Mouse (Mus musculus) cortical plate, adult 2 months (tissue): ENCODE results near the gene Pycr2.
"Not testable (repeated sequence)": the region's sequence is repeated elsewhere in the genome, so short reads cannot be mapped to it uniquely, and the experiment has no call there.

Source experiments
- CTCF ChIP-seq: fragments of 200-500 bp; IDR thresholded peaks from 2 replicates; pipeline ENCODE4 v1.5.1; 2011; ENCODE audit warnings: mild to moderate bottlenecking, control low read depth, low read length; ENCODE audit not compliant: insufficient read depth; ENCODE audit errors: extremely low read depth
- POLR2A ChIP-seq: fragments of 200-500 bp; IDR thresholded peaks from 2 replicates; pipeline ENCODE4 v1.6.1; 2011; ENCODE audit warnings: mild to moderate bottlenecking, low read length, control low read depth; ENCODE audit not compliant: insufficient read depth; ENCODE audit errors: extremely low read depth

DNA sequence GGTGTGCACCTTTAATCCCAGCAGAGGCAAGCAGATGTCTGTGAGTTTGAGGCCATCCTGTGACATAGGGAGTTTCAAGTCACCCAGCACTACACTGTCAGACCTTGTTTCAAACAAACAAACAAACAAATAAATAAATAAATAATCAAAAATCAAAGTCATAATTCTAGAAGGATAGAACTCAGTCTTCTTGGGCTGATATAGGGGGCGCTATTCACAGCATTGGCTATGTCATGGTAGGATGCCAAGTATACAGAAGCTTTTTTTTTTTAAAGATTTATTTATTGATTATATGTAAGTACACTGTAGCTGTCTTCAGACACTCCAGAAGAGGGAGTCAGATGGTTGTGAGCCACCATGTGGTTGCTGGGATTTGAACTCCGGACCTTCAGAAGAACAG is 34.7 kb downstream of the Pycr2 start:
- not testable (repeated sequence) for TF ChIP-seq CTCF, POLR2A
